Mouse (Mus musculus): ENCODE results near the gene Abhd16a.
A peak's percentile ranks its signal among the peaks of the same experiment; 100 is the strongest.

The Abhd16a gene

DNA sequence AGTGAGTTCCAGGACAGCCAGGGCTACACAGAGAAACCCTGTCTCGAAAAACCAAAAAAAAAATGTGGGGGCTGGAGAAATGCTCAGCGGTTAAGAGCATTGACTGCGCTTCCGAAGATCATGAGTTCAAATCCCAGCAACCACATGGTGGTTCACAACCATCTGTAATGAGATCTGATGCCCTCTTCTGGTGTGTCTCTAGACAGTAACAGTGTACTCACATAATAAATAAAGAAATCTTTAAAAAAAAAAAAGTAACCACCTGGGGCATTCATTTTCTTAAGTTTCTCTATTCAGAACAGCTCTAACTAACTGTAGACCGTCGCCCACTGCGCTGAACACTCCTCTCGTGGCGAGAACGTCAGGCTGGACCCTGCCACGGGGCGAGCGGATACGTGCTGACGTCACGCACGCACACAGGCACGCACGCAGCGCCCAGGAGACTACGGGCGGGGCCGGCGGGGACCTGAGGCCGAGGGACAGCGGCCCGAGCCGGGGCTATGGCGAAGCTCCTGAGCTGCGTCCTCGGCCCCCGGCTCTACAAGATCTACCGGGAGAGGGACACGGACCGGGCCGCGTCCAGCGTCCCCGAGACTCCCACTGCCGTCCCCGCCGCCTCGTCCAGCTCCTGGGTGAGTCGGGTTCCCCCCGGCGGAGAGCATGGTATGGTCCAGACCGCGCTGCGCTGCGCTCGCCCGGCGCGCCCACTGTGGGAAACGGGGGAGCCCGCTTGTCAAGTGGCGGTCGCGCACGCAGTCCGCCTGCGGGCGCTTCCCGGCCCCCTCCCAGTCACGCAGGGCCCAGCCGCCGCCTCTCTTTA, at the start of gene Abhd16a:
Gene Abhd16a, plus strand, starts transcription at position 439 of the 820 bp plus-strand sequence.
- peak; percentile 90 to 94 for DNase-seq (ENCODE audit: low spot score in 2 of 2)

DNA sequence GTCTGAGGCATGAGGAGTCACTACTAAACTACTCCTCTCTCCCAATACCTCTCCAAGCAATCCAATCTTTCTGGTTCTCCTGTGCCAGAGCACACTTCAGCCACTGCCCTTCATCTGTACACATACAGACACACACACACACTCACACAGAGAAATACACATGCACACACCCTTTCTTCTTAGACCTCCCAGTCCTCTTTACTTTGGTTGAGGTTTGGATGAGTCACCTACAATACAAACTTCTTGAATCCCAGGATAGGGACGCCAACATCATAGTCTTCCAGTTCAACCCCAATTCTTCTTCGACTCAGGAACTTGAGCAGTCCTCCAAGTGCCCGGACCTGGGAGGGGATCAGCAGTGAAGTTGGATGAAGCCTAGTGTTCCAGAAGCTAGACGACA, 45.3 kb upstream of the Abhd16a start:
- DNase-seq (ENCODE audit: low spot score in 2 of 2) = no peak

DNA sequence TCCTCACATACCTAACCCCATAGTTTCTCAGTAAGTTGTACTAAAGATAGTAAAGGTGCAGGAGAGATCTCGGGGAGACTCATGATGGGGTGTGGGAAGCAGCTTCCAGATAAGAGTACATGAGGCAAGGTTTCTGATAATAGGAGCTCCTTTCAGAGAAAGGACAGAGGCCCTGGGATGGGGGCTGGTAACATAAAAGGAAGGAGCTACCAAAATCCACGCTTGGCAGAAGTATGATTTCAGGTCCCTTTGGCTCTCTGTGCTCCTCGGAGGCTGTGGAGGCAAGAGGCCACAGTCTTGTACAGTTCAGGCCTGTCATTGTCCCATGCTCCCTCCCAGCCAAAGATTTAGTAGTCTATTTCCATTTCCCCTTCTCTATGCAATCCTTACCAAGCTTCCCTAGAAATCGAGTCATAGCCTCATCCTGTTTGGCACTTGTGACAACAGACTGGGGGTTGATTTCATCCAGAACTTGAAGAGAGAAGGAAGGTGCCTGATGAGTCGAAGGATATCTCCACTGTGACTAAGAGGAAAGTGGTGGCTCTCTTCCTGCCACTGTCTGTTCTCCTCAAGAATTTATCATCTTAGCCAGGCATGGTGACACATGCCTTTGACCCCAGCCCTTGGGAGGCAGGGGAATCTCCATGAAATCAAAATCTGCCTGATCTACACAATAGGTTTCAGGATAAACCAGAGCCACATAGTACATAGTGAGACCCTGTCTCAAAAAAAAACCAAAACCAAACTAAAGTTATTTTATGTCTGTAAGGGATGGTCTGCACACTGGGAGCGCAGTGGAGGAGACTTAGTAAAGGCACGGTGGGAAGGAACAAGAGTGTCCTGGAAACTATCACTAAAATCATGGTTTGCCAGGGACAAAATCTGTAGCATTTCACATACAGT, 43.9 kb upstream of the Abhd16a start:
- no peak for DNase-seq (ENCODE audit: low spot score in 2 of 2)

DNA sequence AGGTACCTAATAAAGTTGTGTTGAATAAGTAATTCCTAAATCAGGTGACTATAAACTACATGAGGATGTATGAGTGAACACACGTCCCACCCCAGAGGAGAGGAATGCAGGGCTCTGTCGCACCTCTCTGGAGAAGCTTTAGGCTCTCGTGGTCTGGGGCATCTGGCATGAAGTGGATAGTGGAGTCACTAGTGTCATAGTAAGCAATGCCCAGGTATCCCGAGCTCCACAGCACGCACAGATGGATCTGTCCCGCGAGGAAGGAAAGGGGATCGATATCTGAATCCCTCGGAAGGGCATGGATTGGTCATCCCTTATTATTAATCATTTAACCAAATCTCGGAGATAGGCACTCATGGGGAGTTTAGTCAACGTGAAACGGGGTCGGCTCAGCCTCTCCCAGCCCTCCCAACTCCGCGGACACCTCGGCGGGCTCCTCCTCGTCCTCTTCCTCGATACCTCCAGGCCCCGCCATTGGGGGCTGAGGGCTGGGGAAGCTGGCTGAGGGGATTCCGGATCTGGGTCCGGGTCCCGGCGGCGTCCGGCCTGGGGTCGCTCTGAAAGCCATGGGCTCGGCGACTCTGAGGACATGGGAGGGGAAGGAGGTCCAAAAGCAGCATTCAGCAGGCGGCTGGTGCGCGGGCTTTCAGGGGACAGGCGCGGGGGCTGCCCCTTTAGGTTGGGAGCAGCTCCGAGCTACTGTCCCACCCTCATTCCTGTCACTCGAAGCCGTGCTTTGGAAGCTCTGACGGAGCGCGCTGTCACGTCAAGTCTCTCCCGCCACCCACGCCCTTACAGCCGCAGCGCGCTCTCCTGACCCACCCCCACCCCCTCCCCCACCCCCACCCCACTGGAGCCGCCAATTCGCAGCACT, 43.0 kb upstream of the Abhd16a start:
- no peak for DNase-seq (ENCODE audit: low spot score in 2 of 2)

DNA sequence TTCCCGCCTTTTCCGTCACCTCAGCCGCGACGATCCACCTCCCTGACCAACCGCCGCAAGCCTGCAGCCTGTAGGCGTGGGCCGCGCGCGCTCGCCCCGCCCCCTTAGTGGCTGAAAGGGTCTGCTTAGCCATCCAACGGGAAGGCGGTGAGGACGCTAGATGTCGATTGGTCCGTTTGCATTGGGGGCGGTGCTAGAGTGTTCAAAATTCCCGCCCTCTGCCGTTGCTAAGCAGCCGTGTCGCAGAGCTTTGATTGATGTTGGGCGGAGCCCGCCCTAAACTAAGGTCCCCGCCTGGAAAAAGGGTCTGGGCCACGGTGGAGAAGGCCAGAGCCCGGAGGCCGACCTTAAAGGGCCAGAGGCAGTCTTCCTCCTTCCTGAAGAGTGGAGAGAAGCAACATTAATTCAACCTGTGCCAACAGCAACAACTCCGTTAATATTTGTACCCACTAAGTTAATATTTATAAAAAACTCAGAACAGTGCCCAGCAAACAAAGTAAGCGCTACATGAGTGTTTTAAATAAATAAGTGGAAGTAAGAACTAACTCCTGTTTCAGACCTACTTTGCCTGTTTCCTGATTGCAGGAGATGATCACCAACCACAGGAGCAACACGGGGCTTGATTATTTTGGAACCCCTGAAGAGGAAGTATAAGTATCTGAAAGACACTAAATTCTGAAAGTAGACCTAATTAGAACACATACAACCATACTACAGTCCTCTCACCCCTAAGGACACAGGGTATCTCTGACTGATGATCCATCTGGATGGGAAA, 42.2 kb upstream of the Abhd16a start, which contains the start of gene Msh5:
Gene Msh5, minus strand, starts transcription at position 65 of the 775 bp plus-strand sequence.
- peak; percentile 95 to 96 for DNase-seq (ENCODE audit: low spot score in 2 of 2)

DNA sequence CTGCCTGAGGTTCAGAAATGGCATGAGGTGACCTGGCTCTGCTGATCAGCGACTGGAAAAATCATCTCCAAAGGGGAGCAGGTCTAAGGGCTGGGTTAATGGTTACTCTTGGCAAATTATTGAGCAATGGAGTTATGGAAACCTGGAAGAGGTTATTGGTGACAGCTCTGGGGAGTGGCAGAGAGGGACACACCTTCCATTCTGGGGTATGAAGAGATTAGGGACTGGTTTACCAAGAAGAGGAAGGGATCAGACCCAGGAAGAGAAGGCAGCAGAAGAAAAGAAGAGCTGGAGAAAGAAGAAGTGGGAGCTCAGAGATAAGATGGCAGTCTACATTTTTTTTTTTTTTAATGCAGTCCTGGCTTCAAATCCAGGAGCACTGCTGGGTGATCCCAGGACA, 41.4 kb upstream of the Abhd16a start:
- no peak for DNase-seq (ENCODE audit: low spot score in 2 of 2)

DNA sequence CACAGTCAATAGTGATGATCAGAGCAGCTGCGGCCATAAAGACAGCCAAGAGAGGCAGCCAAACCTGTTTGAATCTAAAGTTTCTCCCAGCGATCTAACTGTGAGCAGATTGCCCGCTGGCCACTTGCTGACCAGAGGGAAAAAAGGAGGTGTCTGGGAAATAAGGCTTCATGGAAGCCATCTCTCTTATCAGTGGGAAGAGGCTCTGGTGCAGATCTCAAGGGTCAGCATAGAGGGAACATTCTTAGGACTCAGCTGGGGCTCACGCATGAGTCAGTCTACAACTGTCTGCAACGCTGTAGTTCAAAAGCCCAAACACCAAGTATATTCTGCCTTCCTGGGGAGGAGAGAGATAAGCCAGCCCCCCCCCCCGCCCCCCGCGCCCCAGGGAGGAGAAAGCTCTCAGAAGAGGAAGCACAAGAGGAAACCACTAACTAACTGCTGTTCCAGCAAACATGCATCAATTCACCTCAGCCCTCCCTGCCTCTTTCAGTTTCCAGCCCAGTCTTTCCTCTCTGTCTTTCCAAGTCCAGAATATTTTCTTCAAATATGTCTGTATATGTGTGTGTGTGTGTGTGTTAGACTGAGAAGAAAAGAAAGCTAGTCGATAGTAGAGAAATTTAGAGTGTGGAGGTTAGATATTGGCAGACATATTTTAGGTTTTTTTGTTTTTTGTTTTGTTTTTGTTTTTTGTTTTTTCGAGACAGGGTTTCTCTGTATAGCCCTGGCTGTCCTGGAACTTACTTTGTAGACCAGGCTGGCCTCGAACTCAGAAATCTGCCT, 40.7 kb upstream of the Abhd16a start:
- DNase-seq (ENCODE audit: low spot score in 2 of 2) = no peak

DNA sequence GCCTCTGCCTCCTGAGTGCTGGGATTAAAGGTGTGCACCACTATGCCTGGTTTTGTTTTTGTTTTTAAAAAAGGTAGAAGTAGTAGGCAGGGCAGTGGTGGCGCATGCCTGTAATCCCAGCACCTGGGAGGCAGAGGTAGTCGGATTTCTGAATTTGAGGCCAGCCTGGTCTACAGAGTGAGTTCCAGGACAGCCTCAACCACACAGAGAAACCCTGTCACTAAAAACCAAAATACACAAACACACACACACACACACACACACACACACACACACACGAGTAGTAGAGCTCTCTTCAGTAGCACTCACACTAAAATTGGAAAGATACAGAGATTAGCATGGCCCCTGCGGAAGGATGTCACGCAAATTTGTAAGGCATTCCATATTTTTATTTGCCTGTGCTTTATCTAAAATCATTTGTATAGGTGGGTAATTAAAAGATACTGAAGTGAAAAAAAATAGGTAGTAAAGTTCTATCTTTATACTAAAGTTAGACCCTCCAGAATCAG, 40.1 kb upstream of the Abhd16a start:
- DNase-seq (ENCODE audit: low spot score in 2 of 2) = no peak

DNA sequence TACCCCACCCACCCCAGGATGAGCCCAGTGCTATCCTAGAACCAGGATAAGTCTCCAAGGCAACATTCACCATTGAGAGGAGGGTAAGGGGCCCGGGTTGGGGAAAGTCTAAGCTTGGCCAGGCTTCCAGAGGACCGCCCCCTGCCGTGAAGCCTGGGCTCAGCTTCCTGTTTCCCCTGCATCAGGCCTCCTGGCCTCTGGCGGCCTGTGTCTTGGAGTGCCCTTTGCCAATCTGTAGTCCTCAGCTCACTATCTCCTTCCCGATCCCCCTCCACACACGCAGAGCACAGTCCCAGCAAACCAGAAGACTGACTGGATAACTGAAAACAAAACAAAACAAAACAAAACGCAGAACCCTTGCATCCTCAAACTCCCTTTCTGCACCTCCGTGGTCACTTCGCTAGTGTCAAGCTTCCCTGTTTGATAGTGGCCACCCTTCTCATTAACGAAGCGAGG, 39.5 kb upstream of the Abhd16a start, which contains the start of gene Clic1:
Gene Clic1, plus strand, starts transcription at position 406 of the 456 bp plus-strand sequence.
- peak in 1 of 2 experiments; percentile 58 for DNase-seq (ENCODE audit: low spot score in 2 of 2)

DNA sequence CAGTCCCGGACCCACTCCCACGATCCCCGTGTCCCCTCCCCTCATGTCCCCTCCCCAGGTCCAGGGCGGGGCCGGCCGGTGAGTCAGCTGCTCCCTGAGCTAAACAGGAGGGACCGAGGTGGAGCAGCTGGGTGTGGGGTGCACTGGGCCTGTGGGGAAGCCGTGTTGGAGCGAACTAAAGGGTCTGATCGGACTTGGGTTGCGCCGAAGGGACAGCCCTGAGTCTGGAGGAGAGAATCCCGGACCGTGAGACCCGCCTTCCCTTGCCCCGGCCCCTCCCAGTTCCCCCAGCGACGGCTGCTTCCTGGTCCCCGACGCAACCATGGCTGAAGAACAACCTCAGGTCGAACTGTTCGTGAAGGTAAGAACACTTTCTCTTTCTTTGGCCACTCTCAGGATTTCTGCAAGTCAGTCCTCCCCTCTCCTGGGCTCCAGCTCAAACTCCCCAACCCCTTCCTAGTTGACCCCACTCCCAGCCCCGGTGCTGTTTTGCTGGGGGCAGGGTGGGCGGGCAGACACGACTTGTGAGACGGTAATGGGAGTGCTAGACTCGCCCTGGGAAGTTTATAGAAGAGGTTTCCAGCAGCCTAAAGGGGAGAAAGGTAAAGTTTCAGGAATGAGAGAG, 38.8 kb upstream of the Abhd16a start:
- DNase-seq (ENCODE audit: low spot score in 2 of 2) = peak; percentile 69 to 79

DNA sequence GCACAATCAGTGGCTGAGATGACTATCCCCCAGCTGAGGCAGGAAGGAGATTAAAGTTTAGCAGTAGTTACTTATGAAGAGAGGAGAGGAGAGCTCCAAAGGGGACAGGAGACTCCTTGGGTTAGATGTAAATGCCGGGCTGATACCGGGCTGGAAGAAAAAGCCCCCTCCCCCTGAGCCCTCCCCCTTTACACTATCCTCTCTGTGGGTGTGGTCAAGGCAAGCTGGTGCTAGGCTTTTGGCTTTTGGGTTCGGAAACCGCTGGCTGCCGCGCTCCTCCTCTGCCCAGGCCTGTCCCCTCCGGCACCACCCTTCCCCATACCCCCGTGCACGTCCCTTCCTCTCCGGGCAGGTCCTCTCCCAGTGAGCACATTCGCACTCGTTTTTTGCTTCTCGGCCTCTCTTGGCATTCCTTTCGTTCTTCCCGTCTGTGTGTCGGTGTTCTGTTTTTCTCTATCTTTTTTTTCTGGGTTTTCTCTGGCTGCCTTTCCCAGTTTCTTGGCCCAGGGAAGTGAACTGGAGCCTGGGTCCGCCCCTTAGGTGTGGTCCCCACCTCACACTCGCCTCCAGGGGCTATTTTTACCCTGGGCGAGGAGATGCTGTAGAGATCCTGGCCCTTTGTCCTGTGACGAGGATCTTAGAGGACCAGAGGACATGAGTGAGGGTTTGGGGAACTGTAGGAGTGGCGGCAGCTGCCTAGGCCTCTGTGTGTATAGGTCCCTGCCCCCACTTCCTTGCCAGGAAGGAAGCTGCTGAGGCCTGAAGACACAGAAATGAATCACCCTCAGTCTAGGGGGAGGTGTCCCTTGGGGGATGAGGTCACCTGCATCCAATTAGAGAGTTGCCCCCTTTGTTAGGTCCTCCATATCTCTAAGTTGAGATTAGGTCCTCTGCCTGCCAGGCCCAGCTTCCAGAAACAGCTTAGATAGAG, 37.6 kb upstream of the Abhd16a start:
- peak; percentile 61 to 69 for DNase-seq (ENCODE audit: low spot score in 2 of 2)

DNA sequence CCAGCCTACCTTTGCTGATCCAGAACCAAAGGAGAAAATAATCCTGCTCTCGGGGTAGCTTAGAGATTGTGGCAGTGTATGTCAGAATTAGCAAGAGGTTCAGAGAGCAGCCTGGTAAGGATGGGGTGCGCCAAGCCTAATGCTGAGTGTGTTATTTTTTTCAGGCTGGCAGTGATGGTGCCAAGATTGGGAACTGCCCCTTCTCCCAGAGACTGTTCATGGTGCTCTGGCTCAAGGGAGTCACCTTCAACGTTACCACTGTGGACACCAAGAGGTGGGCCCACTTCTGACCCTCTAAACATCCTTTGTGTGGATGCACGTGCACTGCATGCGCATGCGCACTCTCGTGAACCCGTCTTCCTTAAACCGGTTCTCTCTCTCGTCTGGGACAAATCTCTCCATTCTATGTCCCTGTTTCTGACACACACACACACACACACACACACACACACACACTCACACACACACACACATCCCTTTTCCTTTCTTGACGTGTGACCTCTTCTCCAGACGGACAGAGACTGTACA, 36.7 kb upstream of the Abhd16a start:
- DNase-seq (ENCODE audit: low spot score in 2 of 2) = no peak

DNA sequence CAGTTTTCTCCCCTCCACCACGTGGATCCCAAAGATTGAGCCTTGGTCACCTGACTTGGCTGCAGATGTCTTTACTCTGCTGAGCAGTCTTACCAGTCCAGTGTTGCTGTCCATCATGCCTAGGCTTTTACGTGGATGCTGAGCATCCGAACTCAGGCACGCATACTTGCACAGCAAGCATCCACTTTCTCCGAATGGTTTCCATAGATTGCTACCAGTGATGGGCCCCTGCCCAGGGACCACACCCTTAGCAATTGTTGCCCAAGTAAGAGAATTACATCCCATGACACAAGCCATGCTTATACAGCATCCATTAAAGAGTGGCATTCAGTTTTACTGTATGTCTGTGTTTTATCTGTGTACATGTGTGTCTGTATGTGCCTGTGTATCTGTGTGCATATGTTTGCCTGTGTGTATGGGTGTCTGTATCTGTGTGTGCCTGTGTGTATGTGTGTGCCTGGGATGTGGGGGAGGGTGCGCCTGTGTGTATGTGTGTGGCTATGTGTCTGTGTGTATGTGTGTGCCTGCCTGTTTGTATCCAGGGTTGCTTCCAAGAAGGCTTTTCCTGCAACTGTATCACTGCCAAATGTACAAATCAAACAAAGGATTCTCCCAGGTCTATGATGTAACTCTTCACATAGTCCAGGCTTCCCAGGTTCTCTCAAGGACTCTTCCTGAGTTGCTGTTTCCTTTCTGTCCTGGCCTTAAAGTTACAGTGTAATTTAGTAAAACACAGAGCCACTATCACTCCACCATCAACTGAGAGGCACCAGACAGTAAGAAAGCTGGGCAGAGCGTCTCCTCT, 33.2 kb upstream of the Abhd16a start:
- no peak for DNase-seq (ENCODE audit: low spot score in 2 of 2)

DNA sequence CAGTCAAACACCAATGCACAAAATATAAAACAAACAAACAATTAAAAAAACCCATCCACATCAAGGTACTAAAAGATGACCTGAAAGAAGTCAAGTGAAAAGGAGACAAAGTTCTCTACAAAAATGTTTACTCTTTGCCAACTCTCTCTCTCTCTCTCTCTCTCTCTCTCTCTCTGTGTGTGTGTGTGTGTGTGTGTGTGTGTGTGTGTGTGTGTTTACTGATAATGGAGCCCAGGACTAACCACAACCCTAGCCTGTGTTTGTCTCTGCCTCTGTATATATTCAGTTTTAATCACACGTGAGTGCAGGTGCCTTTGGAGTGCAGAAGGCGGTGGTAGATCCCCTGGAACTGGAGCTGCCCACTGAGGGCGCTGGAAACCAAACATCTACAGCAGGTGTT, 32.0 kb upstream of the Abhd16a start:
- DNase-seq (ENCODE audit: low spot score in 2 of 2) = no peak

DNA sequence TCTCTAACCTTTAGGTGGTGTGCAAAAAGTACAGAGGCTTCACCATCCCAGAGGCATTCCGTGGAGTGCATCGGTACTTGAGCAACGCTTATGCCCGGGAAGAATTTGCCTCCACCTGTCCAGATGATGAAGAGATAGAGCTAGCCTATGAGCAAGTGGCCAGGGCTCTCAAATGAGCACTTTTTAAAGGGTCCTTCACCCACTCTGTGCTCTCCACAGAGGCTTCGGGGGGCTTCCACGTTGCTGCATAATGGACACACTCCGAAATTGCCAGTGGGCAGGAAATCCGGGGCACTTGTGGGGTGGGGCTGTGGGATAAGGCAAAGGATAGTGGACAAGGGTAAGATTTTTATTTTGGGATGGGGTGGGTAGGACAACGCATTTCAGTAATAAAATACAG, 30.7 kb upstream of the Abhd16a start:
- DNase-seq (ENCODE audit: low spot score in 2 of 2) = no peak

DNA sequence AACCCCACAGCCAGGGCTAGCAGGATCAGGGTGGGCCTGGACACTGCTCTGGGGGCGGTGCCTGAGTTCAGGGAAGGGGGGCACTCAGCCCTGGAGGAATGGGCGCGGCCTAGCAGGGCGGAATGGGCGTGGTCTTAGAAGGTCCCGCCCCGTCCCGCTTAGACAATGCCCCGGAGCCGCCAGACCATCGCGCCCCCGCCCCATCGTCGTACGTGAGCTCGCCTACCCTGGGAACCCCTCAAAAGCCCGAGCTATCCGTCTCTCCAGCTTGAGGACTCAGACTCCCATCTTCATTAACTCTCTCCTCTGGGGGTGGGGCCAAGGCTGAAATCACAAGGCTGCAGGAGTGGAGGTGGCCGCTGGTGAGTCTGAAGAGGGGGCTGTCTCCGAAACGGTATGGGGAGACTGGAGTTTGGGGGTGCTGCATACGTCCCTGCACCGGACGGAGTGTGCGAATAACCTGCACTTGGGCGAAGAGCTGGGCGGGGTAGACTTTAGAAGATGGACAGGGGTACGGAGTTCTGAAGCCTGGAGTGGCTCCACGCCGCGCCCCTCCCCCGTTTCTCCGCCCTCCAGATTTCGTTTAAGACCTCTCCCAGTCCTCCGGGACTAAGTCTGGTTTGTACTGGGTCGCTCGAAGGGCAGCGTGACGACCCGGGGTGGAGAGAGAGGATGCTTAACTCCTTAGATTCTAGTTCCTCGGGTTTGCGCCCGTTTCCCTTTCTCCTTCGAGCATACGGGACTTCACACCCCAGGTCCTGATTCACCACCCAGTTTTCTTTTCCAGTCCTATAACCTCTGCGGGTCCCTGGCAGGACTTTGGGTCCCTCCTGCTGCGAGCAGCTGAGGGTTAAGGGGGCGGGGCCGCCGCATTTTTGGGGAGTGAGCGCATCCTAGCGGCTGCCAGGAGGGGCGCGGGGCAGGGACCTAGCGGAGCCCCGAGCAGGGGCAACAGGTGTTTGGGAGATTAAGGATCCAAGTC, 29.9 kb upstream of the Abhd16a start, which contains the start of gene Ddah2:
Gene Ddah2, plus strand, starts transcription at position 125 of the 982 bp plus-strand sequence.
- peak; percentile 81 to 87 for DNase-seq (ENCODE audit: low spot score in 2 of 2)
